Mouse (Mus musculus) MN1 (cell line): Measurements from ENCODE around the gene Zfp955b.
"Not testable (repeated sequence)": the region's sequence is repeated elsewhere in the genome, so short reads cannot be mapped to it uniquely, and the experiment has no call there.

Experiments
- DNase-seq: peaks from one replicate; pipeline ENCODE4 v3.0.0-alpha.2; 2016; ENCODE audit warnings: low spot score

Zfp955b gene

GRCm38 (mm10) chr17:33289039-33289875, at the start of gene Zfp955b:
TSS of gene Zfp955b (plus strand) at chr17:33289544.
- DNase-seq = not testable (repeated sequence)

GRCm38 (mm10) chr17:33254530-33255318, 34.6 kb upstream of the Zfp955b start, which contains the start of gene Zfp955a:
TSS of gene Zfp955a (minus strand) at chr17:33255145.
- not testable (repeated sequence) for DNase-seq

- not testable (repeated sequence) for DNase-seq
Observed at GRCm38 (mm10) chr17:33255319-33255657, 34.1 kb upstream of the Zfp955b start.

- no peak for DNase-seq
Observed at GRCm38 (mm10) chr17:33264376-33264775, 25.0 kb upstream of the Zfp955b start, which contains the start of gene Olfr63. TSS of gene Olfr63 (plus strand) at chr17:33264676.

DNA sequence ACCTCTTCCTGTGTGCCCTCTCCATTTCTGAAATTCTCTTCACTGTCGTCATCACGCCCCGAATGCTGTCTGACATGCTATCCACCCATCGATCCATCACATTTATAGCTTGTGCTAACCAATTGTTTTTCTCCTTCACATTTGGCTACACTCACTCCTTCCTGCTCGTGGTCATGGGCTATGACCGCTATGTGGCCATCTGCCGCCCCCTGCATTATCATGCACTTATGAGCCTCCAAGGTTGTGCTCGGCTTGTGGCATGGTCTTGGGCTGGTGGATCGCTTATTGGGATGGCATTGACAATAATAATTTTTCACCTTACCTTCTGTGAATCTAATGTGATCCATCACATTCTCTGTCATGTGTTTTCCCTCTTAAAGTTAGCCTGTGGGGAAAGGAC, 20.4 kb upstream of the Zfp955b start:
- DNase-seq = no peak

DNA sequence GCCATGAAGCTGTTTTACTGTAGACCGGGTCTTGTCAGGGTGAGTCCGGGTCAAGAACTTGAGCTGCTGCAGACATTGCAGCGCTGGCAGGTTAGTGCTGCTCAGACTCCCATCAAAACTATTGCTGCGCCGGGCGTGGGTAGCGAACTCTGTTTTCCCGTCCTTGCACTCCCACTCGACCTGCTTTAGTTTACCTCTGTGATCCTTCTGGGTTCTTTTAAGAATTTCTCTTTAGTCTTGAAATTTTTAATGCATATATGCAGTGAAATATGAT, 469 bp downstream of the Zfp955b start:
- not testable (repeated sequence) for DNase-seq

DNA sequence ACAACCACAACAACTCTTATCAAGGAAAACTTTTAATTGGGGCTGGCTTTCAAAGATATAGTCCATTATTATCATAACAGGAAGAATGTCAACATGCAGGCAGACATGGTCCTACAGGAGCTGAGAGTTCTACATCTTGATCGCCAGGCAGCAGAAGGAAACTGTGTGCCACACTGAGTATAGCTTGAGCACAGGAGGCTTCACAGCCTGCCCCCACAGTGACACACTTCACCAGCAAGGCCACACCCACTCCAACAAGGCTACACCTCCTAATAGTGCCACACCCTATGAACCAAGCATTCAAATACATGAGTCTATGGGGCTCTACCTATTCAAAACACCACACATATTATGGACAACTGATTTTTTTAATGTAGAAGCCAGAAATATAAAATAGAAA, 63.6 kb downstream of the Zfp955b start:
- no peak for DNase-seq
